Mouse (Mus musculus) spleen, adult 2 months (tissue): ENCODE measurements around the gene Bcat1. TPM values are rescaled to one million over a fixed set of nuclear protein-coding genes. Genes with fewer than 3 reads are reported as not detected.

ENCODE experiments used
- DNase-seq, 2 experiments: peaks; one replicate each; pipeline versions ENCODE4 v3.0.0 to v3.0.0-alpha.2; 2012 to 2021; ENCODE audit warnings: low spot score in 2 of 2, low read depth in 1 of 2
- H3K27ac ChIP-seq: fragments of 200-500 bp; 2 replicates; pipeline ENCODE4 v1.5.1; 2012; ENCODE audit warnings: low read length, inconsistent platforms; ENCODE audit not compliant: insufficient read depth
- H3K27me3 ChIP-seq: fragments of 200-500 bp; 2 replicates; pipeline ENCODE4 v1.6.1; 2012; ENCODE audit warnings: mild to moderate bottlenecking, moderate library complexity, low read length, inconsistent platforms; ENCODE audit not compliant: control insufficient read depth, insufficient read depth
- H3K36me3 ChIP-seq: fragments of 200-500 bp; 2 replicates; pipeline ENCODE4 v1.6.1; 2012; ENCODE audit warnings: mild to moderate bottlenecking, low read length, inconsistent platforms; ENCODE audit not compliant: control insufficient read depth, insufficient read depth
- H3K4me1 ChIP-seq: fragments of 200-500 bp; 2 replicates; pipeline ENCODE4 v1.6.1; 2011; ENCODE audit warnings: inconsistent platforms; ENCODE audit not compliant: control insufficient read depth, insufficient read depth, insufficient read length
- H3K4me3 ChIP-seq: fragments of 200-500 bp; 2 replicates; pipeline ENCODE4 v1.5.1; 2011; ENCODE audit warnings: mild to moderate bottlenecking, inconsistent platforms; ENCODE audit not compliant: insufficient read depth, insufficient read length; ENCODE audit errors: extremely low read depth
- CTCF ChIP-seq: fragments of 200-500 bp; IDR thresholded peaks from 2 replicates; pipeline ENCODE4 v1.5.1; 2011; ENCODE audit warnings: mild to moderate bottlenecking, inconsistent platforms; ENCODE audit not compliant: insufficient read depth, insufficient read length, insufficient replicate concordance; ENCODE audit errors: extremely low read depth
- POLR2A ChIP-seq: fragments of 200-500 bp; IDR thresholded peaks from 2 replicates; pipeline ENCODE4 v1.6.1; 2011; ENCODE audit warnings: low read depth, low read length, inconsistent platforms
- WGBS: fragments of 180-500 bp; shearing (Covaris S2); methylation state at CpG from one replicate; pipeline ENCODE4 v1.1.7; 2018; 5-methylcytosine and 5-hydroxymethylcytosine counted together
- polyA plus RNA-seq: library from polyadenylated mRNA; depleted of rRNA; stranded (reverse); fragments of >200 nt; gene quantifications from 2 replicates; pipeline ENCODE4 v1.2.3, GENCODE M21; 2012; rRNA removed

The Bcat1 gene
- 0.32 and 0.33 TPM in 2 replicates for polyA plus RNA-seq

DNA sequence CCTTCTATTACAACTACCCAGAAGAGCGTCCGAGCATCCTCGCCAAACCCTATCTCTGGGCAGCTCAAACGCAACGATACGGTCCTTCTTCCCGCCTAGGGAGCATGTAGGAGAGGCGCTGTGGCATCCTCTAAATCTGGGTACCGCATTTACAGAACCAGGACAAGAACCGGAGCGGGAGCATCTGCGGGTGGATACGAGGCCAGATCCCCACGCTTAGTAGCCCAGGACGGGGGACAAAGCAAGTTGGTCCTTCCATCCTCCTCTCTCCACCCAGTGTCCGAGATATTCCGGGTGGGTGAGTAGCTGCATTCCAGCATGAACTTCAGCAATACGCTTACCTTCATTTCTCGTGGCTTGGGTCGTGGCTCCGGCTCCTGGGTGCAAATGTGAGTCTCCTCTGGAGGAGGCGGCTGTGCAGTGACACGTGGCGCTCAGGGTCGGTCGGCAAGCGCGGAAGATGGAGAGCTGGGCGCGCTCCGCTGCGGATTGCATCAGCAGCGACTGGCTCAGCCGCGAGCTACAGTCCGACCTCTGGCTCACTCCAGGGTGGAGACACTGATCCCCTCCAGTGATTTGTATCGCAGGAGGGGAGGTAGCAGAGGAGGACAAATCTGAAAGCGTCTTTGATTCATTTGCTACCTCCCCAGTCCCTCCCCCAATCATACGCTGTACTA lies at the start of gene Bcat1:
Bcat1 (minus strand) TSS at position 637 of the 677 bp plus-strand sequence.
- no peak for TF ChIP-seq POLR2A
- no peak for TF ChIP-seq CTCF

DNA sequence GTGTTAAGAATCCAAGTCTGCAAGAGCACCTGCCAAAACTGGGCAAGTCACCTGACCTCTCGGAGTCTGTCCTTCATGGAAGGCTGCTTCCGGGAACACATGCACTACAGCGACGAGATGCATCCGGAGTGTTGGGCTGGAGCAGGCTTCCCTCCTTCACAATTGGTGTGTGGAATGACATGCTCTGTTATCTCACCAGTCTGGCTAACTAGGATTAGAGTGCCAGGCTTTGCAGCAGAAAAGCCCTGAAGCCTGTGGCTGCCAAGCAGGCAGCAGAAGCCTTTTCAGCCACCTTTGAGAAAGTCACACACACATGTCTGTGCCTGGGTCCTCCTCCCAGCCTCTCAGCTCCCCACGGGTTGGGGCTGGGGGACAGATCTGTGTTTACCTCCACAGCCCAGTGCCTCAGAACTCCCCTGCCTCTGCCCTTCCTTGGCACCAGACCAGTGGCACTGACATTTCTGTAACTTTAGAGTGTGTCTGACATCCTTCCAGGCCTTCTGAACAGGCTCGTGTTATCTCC lies 49.7 kb upstream of the Bcat1 start:
- Histone ChIP-seq H3K27ac (no peak overlapping the region), H3K36me3 (peaks cover 2% of the 10 kb centered on the region), H3K4me3 (no peak overlapping the region), H3K27me3 (no peaks in the 10 kb centered on the region), H3K4me1 (peaks cover 7% of the 10 kb centered on the region)
- no peak for TF ChIP-seq POLR2A
- TF ChIP-seq CTCF: no peak
- WGBS: 68% methylated on average over 7 of the region's 7 CpGs
- no peak for DNase-seq

More for the DNA sequence above, at the start of gene Bcat1:
- WGBS: 1% methylated on average over 39 of the region's 39 CpGs
- H3K27ac ChIP-seq: no peak within 1 kb of the TSS
- H3K27me3 ChIP-seq: no peaks in the 10 kb centered on the region
- H3K36me3 ChIP-seq: no peaks in the 10 kb centered on the region
- peaks cover 4% of the 10 kb centered on the region; the same call in 1 of the 2 replicates for H3K4me1 ChIP-seq
- DNase-seq: peak in 1 of 2 experiments; percentile 19
- H3K4me3 ChIP-seq: peak within 1 kb of the TSS; percentile 46

DNA sequence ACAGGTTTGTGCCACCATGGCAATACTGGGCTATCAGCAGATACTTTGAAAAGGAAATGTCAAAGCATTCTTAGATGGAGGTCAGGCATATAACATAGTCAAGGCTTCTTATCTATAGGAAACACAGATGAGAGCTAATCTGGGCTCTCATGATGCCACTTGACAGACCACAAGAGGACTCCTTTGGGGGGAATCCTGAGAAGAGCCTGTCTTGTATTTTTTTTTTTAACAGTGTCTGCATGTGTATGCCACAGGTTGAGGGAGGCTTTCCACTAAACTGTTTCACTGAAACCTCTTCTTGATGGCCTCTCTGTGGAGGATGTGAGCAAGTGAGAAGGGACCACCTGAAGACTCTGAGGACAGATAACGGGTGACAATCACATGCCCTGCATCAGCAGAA lies 48.6 kb upstream of the Bcat1 start:
- H3K36me3 ChIP-seq: peaks cover 2% of the 10 kb centered on the region
- no peak overlapping the region for H3K27ac ChIP-seq
- H3K4me3 ChIP-seq: no peak overlapping the region
- WGBS: 41% methylated on average over 1 of the region's 1 CpGs
- DNase-seq: no peak
- H3K4me1 ChIP-seq: peaks cover 7% of the 10 kb centered on the region
- TF ChIP-seq POLR2A (no peak), CTCF (no peak)
- no peaks in the 10 kb centered on the region for H3K27me3 ChIP-seq

DNA sequence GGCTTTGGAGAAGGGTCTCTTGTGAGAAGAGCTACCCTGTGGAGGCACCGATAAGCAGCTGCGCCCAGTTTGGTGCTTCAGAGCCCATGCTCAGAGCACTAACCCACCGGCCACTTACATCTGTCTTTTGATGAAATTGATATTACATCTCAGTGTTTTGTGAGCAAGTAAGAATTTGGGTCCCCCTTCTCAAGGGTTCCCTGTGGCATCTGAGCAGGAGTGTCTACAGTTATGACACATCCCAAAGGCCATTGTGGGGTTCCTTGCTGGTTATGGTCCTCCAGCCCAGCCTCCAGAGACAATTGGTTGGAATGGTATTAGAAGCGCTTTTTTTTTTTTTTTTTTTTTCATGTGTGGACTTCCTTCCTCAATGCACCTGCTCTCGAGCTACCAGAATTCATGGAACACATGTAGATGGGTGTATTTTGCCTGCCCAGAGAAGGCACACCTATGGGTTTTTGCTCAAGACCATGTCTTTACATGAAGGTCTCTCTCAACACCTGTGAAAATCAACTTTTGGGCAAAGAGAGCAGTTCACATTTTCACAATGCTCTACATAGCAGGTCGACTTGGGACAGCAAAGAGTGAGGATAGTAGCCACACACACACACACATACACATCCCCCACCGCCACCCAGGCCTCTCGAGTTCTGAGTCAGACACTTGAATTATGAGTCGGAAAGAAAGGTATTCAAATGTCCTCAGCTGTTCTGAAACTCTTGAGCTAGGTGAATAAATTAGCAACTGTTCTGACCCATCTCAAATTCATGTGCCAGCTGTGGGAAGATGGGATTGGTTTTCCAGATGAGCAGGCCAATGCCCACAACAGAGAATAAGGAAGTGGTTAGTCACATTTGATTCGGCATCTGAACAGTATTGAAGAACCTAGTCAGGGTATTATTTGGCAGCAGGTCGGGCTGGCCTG lies 47.4 kb upstream of the Bcat1 start:
- no peak for DNase-seq

DNA sequence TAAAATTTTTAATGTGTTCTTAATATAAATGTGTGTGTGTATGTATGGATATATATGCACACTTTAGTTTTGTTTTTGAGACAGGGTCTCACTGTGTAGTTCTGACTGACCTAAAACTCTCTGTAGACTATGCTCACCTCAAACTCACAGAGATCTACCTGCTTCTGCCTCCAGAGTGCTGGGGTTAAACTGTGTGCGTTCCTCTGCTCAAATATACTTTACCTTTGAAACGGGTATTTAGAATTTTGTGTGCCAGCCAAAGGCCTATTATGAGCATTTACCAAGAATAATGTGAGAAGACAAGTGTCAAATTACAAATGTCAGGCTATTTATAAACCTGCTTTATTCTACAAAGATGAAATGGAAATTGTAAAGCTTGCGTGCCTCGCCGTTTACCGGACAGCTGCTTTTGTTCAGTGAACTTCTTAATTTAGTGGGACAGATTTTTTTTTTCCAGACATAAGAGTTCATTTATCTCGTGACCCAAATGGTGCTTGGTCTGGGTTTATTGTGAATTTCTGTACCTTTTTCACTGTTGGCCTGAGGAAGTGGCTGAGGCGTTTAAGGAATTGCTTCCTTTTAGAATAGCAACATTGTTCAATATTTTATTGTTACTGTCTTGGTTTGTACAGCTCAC lies 46.6 kb upstream of the Bcat1 start:
- peak overlapping the region; percentile 95 for H3K27ac ChIP-seq
- no peaks in the 10 kb centered on the region for H3K27me3 ChIP-seq
- H3K4me1 ChIP-seq: peaks cover 7% of the 10 kb centered on the region
- no peak for DNase-seq
- WGBS: 6% methylated on average over 8 of the region's 8 CpGs
- H3K4me3 ChIP-seq: peak overlapping the region; percentile 58
- TF ChIP-seq POLR2A: no peak
- TF ChIP-seq CTCF: no peak
- H3K36me3 ChIP-seq: peaks cover 2% of the 10 kb centered on the region

More for the DNA sequence above, 47.4 kb upstream of the Bcat1 start:
- Histone ChIP-seq H3K27me3 (no peaks in the 10 kb centered on the region), H3K4me1 (peaks cover 7% of the 10 kb centered on the region), H3K27ac (peak overlapping the region; percentile 95), H3K4me3 (peak overlapping the region; percentile 58), H3K36me3 (peaks cover 2% of the 10 kb centered on the region)
- WGBS: 10% methylated on average over 11 of the region's 11 CpGs
- TF ChIP-seq POLR2A (no peak), CTCF (no peak)

DNA sequence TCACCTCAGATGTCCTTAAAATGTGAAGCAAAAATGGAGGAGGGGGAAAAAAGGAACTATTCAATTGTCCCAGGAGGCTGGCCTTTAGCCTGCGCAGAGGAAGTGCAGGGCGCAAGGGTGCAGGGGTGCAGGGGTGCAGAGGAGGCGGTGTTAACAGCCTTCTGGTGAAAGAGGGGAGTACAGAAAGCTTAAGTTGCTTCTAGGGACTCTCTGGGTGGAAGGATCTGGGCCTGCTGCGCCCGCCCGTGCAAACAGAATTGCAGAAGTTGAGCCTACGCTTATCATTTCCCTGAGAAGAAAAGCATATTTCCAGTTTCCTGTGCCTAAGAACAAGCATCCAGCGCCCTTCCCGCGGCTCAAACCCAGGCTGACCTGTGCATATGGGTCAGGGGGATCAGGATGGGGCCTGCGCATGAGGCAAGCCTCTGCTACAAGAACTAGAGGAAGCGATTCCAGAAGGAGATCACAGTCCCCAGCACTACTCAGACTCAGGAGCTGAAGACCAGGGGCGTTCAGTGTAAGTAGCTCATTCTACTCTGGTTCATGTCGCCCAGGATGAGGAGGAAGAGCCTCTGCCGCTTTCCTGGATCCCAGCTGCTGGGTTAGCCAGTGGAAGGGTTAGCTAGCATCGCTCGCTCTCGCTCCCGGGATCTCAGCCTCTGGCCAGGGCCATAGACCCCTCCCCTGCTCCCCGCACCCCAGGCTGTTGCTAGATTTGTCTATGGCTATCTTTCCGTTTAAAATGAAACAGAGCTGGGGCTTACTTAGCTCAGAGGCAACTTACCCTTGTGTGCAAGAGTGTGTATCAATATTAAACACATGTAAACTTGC lies 45.8 kb upstream of the Bcat1 start:
- H3K36me3 ChIP-seq: peaks cover 2% of the 10 kb centered on the region
- 7% methylated on average over 21 of the region's 21 CpGs for WGBS
- peak; percentile 70 for TF ChIP-seq POLR2A
- no peak for TF ChIP-seq CTCF
- peak; percentile 62 to 81 for DNase-seq
- peak overlapping the region; percentile 95 for H3K27ac ChIP-seq
- peaks cover 7% of the 10 kb centered on the region for H3K4me1 ChIP-seq
- no peaks in the 10 kb centered on the region for H3K27me3 ChIP-seq
- H3K4me3 ChIP-seq: peak overlapping the region; percentile 80
